ENCODE assay signal across 20 mouse cellular contexts in the genomic region with DNA sequence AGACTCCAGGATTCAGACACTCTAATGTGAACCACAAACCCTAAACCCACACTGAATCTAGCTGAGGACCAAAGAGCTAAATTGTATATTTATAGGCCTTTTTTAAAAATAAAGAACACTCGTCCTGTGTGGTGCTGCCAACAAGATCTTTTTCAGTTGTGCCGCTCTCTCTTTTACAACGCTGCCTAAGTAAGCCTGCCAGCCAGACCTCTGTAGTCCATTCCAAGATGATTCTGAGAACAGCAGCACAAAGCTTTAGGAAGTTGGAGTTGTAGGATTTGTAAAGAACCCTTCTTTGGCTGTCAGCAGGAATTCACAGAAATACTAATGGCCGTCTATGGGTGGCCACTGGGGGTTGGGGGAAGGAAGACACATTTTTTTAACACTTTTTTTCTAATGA.
DNase-seq lines count a peak whose midpoint lies in the region; ATAC-seq and TF ChIP-seq lines count a peak whose summit lies in the region.
"Had no signal": no experiment of that assay in that cellular context is flagged by ENCODE, and none has a peak within 500 bp of the region (broad histone marks: within the 10 kb centered on the region; RNA-seq: fewer than 3 reads in every experiment).

No protein-coding gene starts in this region.

- 0 out of 2 replicates have a peak, but pooled peaks have one; percentile 38 for ATAC-seq in forebrain, embryonic 15.5 days (replicated peaks)
- ATAC-seq in forebrain, embryonic 14.5 days: no peak
- ATAC-seq in limb, embryonic 14.5 days (ENCODE audit: low FRiP score, low read depth): no peak
- ATAC-seq: intestine, embryonic 16.5 days had no signal

- no peaks in the 10 kb centered on the region for H3K79me2 ChIP-seq in liver, adult 2 months (ENCODE audit: control insufficient read depth, insufficient read depth, low read length)

- no peak overlapping the region for H3K4me3 ChIP-seq in forebrain, embryonic 15.5 days
- no peak overlapping the region for H3K4me3 ChIP-seq in forebrain, embryonic 14.5 days (ENCODE audit: low read depth, low read length)
- H3K4me3 ChIP-seq in heart, embryonic 10.5 days: no peak overlapping the region
- no peak overlapping the region for H3K4me3 ChIP-seq in liver, adult 2 months (ENCODE audit: insufficient read depth, low read depth, low read length)
- no peak overlapping the region for H3K4me3 ChIP-seq in limb, embryonic 14.5 days (replicated peaks; ENCODE audit: low read length)
- H3K4me3 ChIP-seq: embryonic facial prominence, embryonic 15.5 days; erythroblast, embryonic 14.5 days; forebrain, embryonic 12.5 days; gastrocnemius, adult 2 months; hindbrain, embryonic 13.5 days had no signal

- no peaks in the 10 kb centered on the region for H3K36me3 ChIP-seq in forebrain, embryonic 15.5 days
- H3K36me3 ChIP-seq in forebrain, embryonic 14.5 days (ENCODE audit: control insufficient read depth, insufficient read depth, low read length): no peaks in the 10 kb centered on the region
- H3K36me3 ChIP-seq in heart, embryonic 10.5 days: no peaks in the 10 kb centered on the region
- no peaks in the 10 kb centered on the region for H3K36me3 ChIP-seq in liver, adult 2 months (ENCODE audit: control insufficient read depth, insufficient read depth, low read length)
- H3K36me3 ChIP-seq in limb, embryonic 14.5 days (ENCODE audit: control insufficient read depth, insufficient read depth, low read length): no peaks in the 10 kb centered on the region
- H3K36me3 ChIP-seq: embryonic facial prominence, embryonic 15.5 days; forebrain, embryonic 12.5 days; hindbrain, embryonic 13.5 days had no signal

- no peaks in the 10 kb centered on the region for H3K27me3 ChIP-seq in forebrain, embryonic 15.5 days
- H3K27me3 ChIP-seq in forebrain, embryonic 14.5 days (replicated peaks; ENCODE audit: control insufficient read depth, insufficient read depth, low read length): no peaks in the 10 kb centered on the region
- H3K27me3 ChIP-seq in heart, embryonic 10.5 days (ENCODE audit: insufficient read depth, poor library complexity, severe bottlenecking): no peaks in the 10 kb centered on the region
- no peaks in the 10 kb centered on the region for H3K27me3 ChIP-seq in liver, adult 2 months (ENCODE audit: control insufficient read depth, insufficient read depth, low read length)
- H3K27me3 ChIP-seq in limb, embryonic 14.5 days (ENCODE audit: control insufficient read depth, insufficient read depth, low read length): no peaks in the 10 kb centered on the region
- H3K27me3 ChIP-seq: embryonic facial prominence, embryonic 15.5 days; forebrain, embryonic 12.5 days; hindbrain, embryonic 13.5 days had no signal

- intact Hi-C loops in heart, postnatal 14 days (cut with DNase I): loop anchor here (10.0 kb wide), 1 partner anchor 1668 kb away; no protein-coding TSS in a partner anchor

- H3K4me2 ChIP-seq in forebrain, embryonic 15.5 days (replicated peaks): no peak overlapping the region
- H3K4me2 ChIP-seq in forebrain, embryonic 14.5 days (ENCODE audit: low read length): no peak overlapping the region
- H3K4me2 ChIP-seq in limb, embryonic 14.5 days (replicated peaks; ENCODE audit: low read depth, low read length, severe bottlenecking): no peak overlapping the region
- H3K4me2 ChIP-seq: embryonic facial prominence, embryonic 15.5 days; forebrain, embryonic 12.5 days; hindbrain, embryonic 13.5 days had no signal

- H3K9me3 ChIP-seq in forebrain, embryonic 15.5 days: no peaks in the 10 kb centered on the region
- H3K9me3 ChIP-seq in forebrain, embryonic 14.5 days (replicated peaks; ENCODE audit: control insufficient read depth, low read length): no peaks in the 10 kb centered on the region
- no peaks in the 10 kb centered on the region for H3K9me3 ChIP-seq in heart, embryonic 10.5 days
- no peaks in the 10 kb centered on the region for H3K9me3 ChIP-seq in limb, embryonic 14.5 days (ENCODE audit: control insufficient read depth, low read length)
- H3K9me3 ChIP-seq: embryonic facial prominence, embryonic 15.5 days; forebrain, embryonic 12.5 days; hindbrain, embryonic 13.5 days had no signal

- H3K4me1 ChIP-seq in forebrain, embryonic 15.5 days: 0 out of 2 replicates have a peak, but pooled peaks cover 1% of the 10 kb centered on the region
- H3K4me1 ChIP-seq in forebrain, embryonic 14.5 days (ENCODE audit: control insufficient read depth, insufficient read depth, low read length): no peaks in the 10 kb centered on the region
- H3K4me1 ChIP-seq in heart, embryonic 10.5 days: no peaks in the 10 kb centered on the region
- H3K4me1 ChIP-seq in liver, adult 2 months (ENCODE audit: control insufficient read depth, insufficient read depth, low read length): peaks cover 20% of the 10 kb centered on the region; the same call in 1 of the 2 replicates
- no peaks in the 10 kb centered on the region for H3K4me1 ChIP-seq in limb, embryonic 14.5 days (ENCODE audit: control insufficient read depth, insufficient read depth, low read length)
- H3K4me1 ChIP-seq: embryonic facial prominence, embryonic 15.5 days; forebrain, embryonic 12.5 days; hindbrain, embryonic 13.5 days had no signal

- no peak for TF ChIP-seq CTCF in liver, adult 2 months (IDR thresholded peaks at IDR 0.05; ENCODE audit: low read depth, low read length)

- no peak overlapping the region for H3K9ac ChIP-seq in forebrain, embryonic 15.5 days (replicated peaks)
- H3K9ac ChIP-seq in forebrain, embryonic 14.5 days (ENCODE audit: low read length): no peak overlapping the region
- H3K9ac ChIP-seq in liver, adult 2 months (ENCODE audit: low read depth, low read length): no peak overlapping the region
- H3K9ac ChIP-seq in limb, embryonic 14.5 days (ENCODE audit: low read depth, low read length, severe bottlenecking): no peak overlapping the region
- H3K9ac ChIP-seq: embryonic facial prominence, embryonic 15.5 days; forebrain, embryonic 12.5 days; hindbrain, embryonic 13.5 days had no signal

- DNase-seq in forebrain, embryonic 14.5 days (ENCODE audit: low spot score): no peak
- DNase-seq in heart, embryonic 10.5 days (ENCODE audit: low spot score): peak; percentile 10
- no peak for DNase-seq in heart, postnatal 14 days
- DNase-seq in liver, adult 2 months (ENCODE audit: extremely low read depth, low read depth, low spot score): no peak
- DNase-seq in liver: no peak
- DNase-seq in limb, embryonic 14.5 days (ENCODE audit: low spot score): peak; percentile 25
- DNase-seq in layer of hippocampus, postnatal 25 days (ENCODE audit: extremely low spot score in 1 of 2, low spot score in 1 of 2): no peak
- DNase-seq: adrenal gland, postnatal 10 days; cerebellum, adult 18-20 months; cerebellum, adult 9-11 months; cerebellum, postnatal 36 days; gastrocnemius, adult 2 months; gastrocnemius, postnatal 36 days; heart, postnatal 10 days had no signal

- 34% methylated on average over 4 of the region's 4 CpGs for WGBS in forebrain, embryonic 15.5 days
- 55% methylated on average over 4 of the region's 4 CpGs for WGBS in forebrain, embryonic 14.5 days
- WGBS in heart, embryonic 10.5 days: 69% methylated on average over 4 of the region's 4 CpGs
- WGBS in liver, adult 2 months: 20% methylated on average over 4 of the region's 4 CpGs
- 22% methylated on average over 4 of the region's 4 CpGs for WGBS in limb, embryonic 14.5 days

- no peak for TF ChIP-seq POLR2A in liver, adult 2 months (IDR thresholded peaks at IDR 0.05; ENCODE audit: extremely low read depth, insufficient read depth, low read length)
- TF ChIP-seq POLR2A in limb, embryonic 14.5 days (IDR thresholded peaks at IDR 0.05; ENCODE audit: borderline replicate concordance, extremely low read depth, insufficient read depth, insufficient read length): no peak

- H3K27ac ChIP-seq in forebrain, embryonic 15.5 days (replicated peaks): no peak overlapping the region
- H3K27ac ChIP-seq in forebrain, embryonic 14.5 days (ENCODE audit: low read depth, low read length): no peak overlapping the region
- no peak overlapping the region for H3K27ac ChIP-seq in heart, embryonic 10.5 days
- peak overlapping the region; percentile 88 for H3K27ac ChIP-seq in liver, adult 2 months (replicated peaks; ENCODE audit: insufficient read depth, low read depth, low read length)
- H3K27ac ChIP-seq in limb, embryonic 14.5 days (replicated peaks; ENCODE audit: low read depth, low read length): no peak overlapping the region
- H3K27ac ChIP-seq: embryonic facial prominence, embryonic 15.5 days; forebrain, embryonic 12.5 days; gastrocnemius, adult 2 months; hindbrain, embryonic 13.5 days had no signal

Comparison
In these comparisons a context has a peak if more than half of its experiments do, and no peak if none do; other contexts are left out.
1. DNase-seq: peak in heart, embryonic 10.5 days (single experiment) and limb, embryonic 14.5 days (single experiment); none in forebrain, embryonic 14.5 days (single experiment), heart, postnatal 14 days (0 of 2), liver, adult 2 months (single experiment), liver (single experiment) and layer of hippocampus, postnatal 25 days (0 of 2).